Comparison of ENCODE assay signal across 25 mouse cellular contexts in genomic region chr16:79585745-79586144, GRCm38 (mm10).
"Had no signal": no experiment of that assay in that cellular context is flagged by ENCODE, and none has a peak within 500 bp of the region (broad histone marks: within the 10 kb centered on the region; RNA-seq: fewer than 3 reads in every experiment).

No protein-coding gene starts in this region.

- H3K4me2 ChIP-seq: heart, embryonic 11.5 days; heart, embryonic 13.5 days; heart, embryonic 15.5 days; hindbrain, embryonic 14.5 days; kidney, embryonic 15.5 days; limb, embryonic 12.5 days; liver, embryonic 11.5 days had no signal

- H3K9ac ChIP-seq: forebrain, postnatal 0 days; heart, embryonic 13.5 days; heart, embryonic 15.5 days; hindbrain, embryonic 14.5 days; kidney, embryonic 15.5 days; limb, embryonic 12.5 days had no signal

- DNase-seq: forebrain, postnatal 0 days; gastrocnemius, postnatal 14 days; gastrocnemius, postnatal 36 days; heart, adult 11 months; heart, adult 2 months; heart, postnatal 14 days; heart, postnatal 36 days; kidney, adult 11 months; kidney, adult 2 months; kidney, adult 9 months; kidney, postnatal 14 days; kidney, postnatal 36 days; liver had no signal

- H3K4me3 ChIP-seq: heart, adult 2 months; heart, embryonic 13.5 days; heart, embryonic 15.5 days; kidney, embryonic 15.5 days; left cerebral cortex, adult 2 months; limb, embryonic 10.5 days; limb, embryonic 12.5 days had no signal

- H3K36me3 ChIP-seq: heart, embryonic 13.5 days; heart, embryonic 15.5 days; kidney, embryonic 15.5 days; limb, embryonic 10.5 days; limb, embryonic 12.5 days had no signal

- H3K9me3 ChIP-seq: heart, embryonic 13.5 days; heart, embryonic 15.5 days; kidney, embryonic 15.5 days; limb, embryonic 10.5 days; limb, embryonic 12.5 days had no signal

- ATAC-seq: forebrain, postnatal 0 days; hindbrain, embryonic 16.5 days; intestine, embryonic 16.5 days had no signal

- H3K4me1 ChIP-seq: heart, embryonic 13.5 days; heart, embryonic 15.5 days; kidney, embryonic 15.5 days; limb, embryonic 10.5 days; limb, embryonic 12.5 days had no signal

- H3K27me3 ChIP-seq: heart, embryonic 13.5 days; heart, embryonic 15.5 days; kidney, embryonic 15.5 days; limb, embryonic 12.5 days had no signal

- H3K27ac ChIP-seq: heart, adult 2 months; heart, embryonic 13.5 days; heart, embryonic 15.5 days; hindbrain, embryonic 14.5 days; kidney, embryonic 15.5 days; kidney, postnatal 0 days; left cerebral cortex, adult 2 months; limb, embryonic 10.5 days; limb, embryonic 12.5 days had no signal
